Mouse (Mus musculus) midbrain, embryonic 12.5 days (tissue): ENCODE data around the gene Krt24. TPM values are rescaled to one million over a fixed set of nuclear protein-coding genes. Genes with fewer than 3 reads are reported as not detected.

Source experiments
- ATAC-seq: fragments of 200-750 bp; cut with Nextera tagmentation; 2 replicates; pipeline ENCODE4 v1.8.0; 2017; ENCODE audit warnings: low read depth, moderate TSS enrichment, moderate library complexity; ENCODE audit not compliant: low FRiP score
- H3K27ac ChIP-seq: fragments of 300-500 bp; sonication (generic); replicated peaks from 2 replicates; pipeline ENCODE4 v1.5.1; 2016; ENCODE audit warnings: mild to moderate bottlenecking
- H3K27me3 ChIP-seq: fragments of 300-500 bp; sonication (generic); 2 replicates; pipeline ENCODE4 v1.6.1; 2016; ENCODE audit warnings: mild to moderate bottlenecking
- H3K36me3 ChIP-seq: fragments of 300-500 bp; sonication (generic); 2 replicates; pipeline ENCODE4 v1.6.1; 2016
- H3K4me1 ChIP-seq: fragments of 300-500 bp; sonication (generic); 2 replicates; pipeline ENCODE4 v1.6.1; 2016
- H3K4me2 ChIP-seq: fragments of 300-500 bp; sonication (generic); replicated peaks from 2 replicates; pipeline ENCODE4 v1.6.1; 2016; ENCODE audit warnings: mild to moderate bottlenecking, moderate library complexity
- H3K4me3 ChIP-seq: fragments of 300-500 bp; sonication (generic); 2 replicates; pipeline ENCODE4 v1.5.1; 2016; ENCODE audit warnings: mild to moderate bottlenecking
- H3K9ac ChIP-seq: fragments of 300-500 bp; sonication (generic); replicated peaks from 2 replicates; pipeline ENCODE4 v1.6.1; 2016; ENCODE audit warnings: mild to moderate bottlenecking, moderate library complexity
- H3K9me3 ChIP-seq: fragments of 300-500 bp; sonication (generic); 2 replicates; pipeline ENCODE4 v1.6.1; 2016; ENCODE audit warnings: mild to moderate bottlenecking
- WGBS: fragments of 180-500 bp; shearing (Covaris S2); methylation state at CpG from one replicate; pipeline ENCODE4 v1.1.7; 2016; 5-methylcytosine and 5-hydroxymethylcytosine counted together
- polyA plus RNA-seq: library from polyadenylated mRNA; unstranded; fragments of >200 nt; fragmentation: Nextera tagmentation; extraction: Ambion mirVana; gene quantifications from 2 replicates; pipeline ENCODE4 v1.2.1, GENCODE M21; 2016

Gene Krt24
- not detected in 2 replicates for polyA plus RNA-seq

DNA sequence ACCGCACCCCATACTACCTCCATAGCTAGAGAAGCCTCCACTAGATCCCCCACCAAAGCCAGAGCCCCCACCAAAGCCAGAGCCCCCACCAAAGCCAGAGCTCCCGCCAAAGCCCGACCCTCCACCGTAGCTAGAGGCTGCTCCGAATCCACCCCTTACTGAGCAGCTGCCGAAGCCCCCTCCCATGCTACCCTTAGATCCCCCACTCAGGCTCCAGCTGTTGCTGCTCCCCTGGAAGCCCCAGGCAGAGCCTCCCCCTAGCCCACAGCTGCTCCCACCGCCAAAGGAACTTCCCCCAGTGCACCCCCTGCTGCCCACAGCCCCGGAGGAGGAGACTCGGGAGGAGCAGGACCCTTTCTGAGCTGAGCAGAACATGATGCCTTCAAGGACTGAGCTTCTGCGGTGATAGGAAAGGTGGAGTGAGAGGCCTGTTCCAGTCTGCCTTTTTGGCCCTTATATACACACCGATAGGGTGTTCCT, at the start of gene Krt24:
Gene Krt24, minus strand, starts transcription at position 430 of the 480 bp plus-strand sequence.
- 45% methylated on average over 11 of the region's 11 CpGs for WGBS
- ATAC-seq = no peak
- Histone ChIP-seq H3K4me1 (no peaks in the 10 kb centered on the region), H3K4me2 (no peak within 1 kb of the TSS), H3K36me3 (no peaks in the 10 kb centered on the region), H3K9me3 (no peaks in the 10 kb centered on the region), H3K27me3 (no peaks in the 10 kb centered on the region), H3K4me3 (no peak within 1 kb of the TSS), H3K9ac (no peak within 1 kb of the TSS), H3K27ac (no peak within 1 kb of the TSS)

- no peak overlapping the region for H3K9ac ChIP-seq
- H3K4me3 ChIP-seq = no peak overlapping the region
- H3K9me3 ChIP-seq = no peaks in the 10 kb centered on the region
- WGBS = 62% methylated on average over 13 of the region's 13 CpGs
- H3K36me3 ChIP-seq = no peaks in the 10 kb centered on the region
- ATAC-seq = no peak
- H3K27ac ChIP-seq = no peak overlapping the region
- H3K27me3 ChIP-seq = no peaks in the 10 kb centered on the region
- no peak overlapping the region for H3K4me2 ChIP-seq
- H3K4me1 ChIP-seq = 0 out of 2 replicates have a peak, but pooled peaks cover 2% of the 10 kb centered on the region
Observed at GRCm38 (mm10) chr11:99333426-99333825, 48.4 kb upstream of the Krt24 start.

- no peaks in the 10 kb centered on the region for H3K27me3 ChIP-seq
- H3K27ac ChIP-seq = no peak overlapping the region
- H3K4me2 ChIP-seq = no peak overlapping the region
- H3K4me1 ChIP-seq = 0 out of 2 replicates have a peak, but pooled peaks cover 2% of the 10 kb centered on the region
- 76% methylated on average over 2 of the region's 2 CpGs for WGBS
- no peak for ATAC-seq
- no peaks in the 10 kb centered on the region for H3K36me3 ChIP-seq
- no peak overlapping the region for H3K4me3 ChIP-seq
- no peak overlapping the region for H3K9ac ChIP-seq
- no peaks in the 10 kb centered on the region for H3K9me3 ChIP-seq
Observed at GRCm38 (mm10) chr11:99329655-99330054, 44.6 kb upstream of the Krt24 start.

DNA sequence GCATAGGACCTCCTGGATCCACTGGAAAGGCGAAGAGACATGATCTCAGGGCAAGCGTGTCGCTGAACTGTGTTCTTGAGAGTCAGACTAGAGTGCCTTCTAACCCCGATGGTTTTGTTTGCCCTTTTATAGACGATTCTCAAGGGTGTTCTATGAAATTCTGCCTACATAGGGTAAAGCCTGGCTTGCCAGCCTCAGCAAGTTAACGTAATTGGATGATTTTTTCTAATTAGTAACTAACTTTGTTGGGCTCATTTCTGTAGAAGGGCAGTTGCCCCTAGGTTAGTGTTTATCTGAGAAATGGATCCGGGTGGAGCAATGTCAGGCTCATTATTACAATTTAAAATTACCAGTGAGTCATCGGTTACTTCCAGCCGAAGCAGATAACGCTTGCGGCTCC, 37.8 kb upstream of the Krt24 start, which contains the start of gene Krt25:
Gene Krt25, minus strand, starts transcription at position 101 of the 400 bp plus-strand sequence.
- no peak within 1 kb of the TSS for H3K27ac ChIP-seq
- no peak for ATAC-seq
- H3K9me3 ChIP-seq = no peaks in the 10 kb centered on the region
- 94% methylated on average over 11 of the region's 11 CpGs for WGBS
- H3K9ac ChIP-seq = no peak within 1 kb of the TSS
- H3K36me3 ChIP-seq = no peaks in the 10 kb centered on the region
- no peaks in the 10 kb centered on the region for H3K4me1 ChIP-seq
- no peak within 1 kb of the TSS for H3K4me3 ChIP-seq
- H3K27me3 ChIP-seq = no peaks in the 10 kb centered on the region
- no peak within 1 kb of the TSS for H3K4me2 ChIP-seq

GRCm38 (mm10) chr11:99321094-99321493, 36.0 kb upstream of the Krt24 start:
- Histone ChIP-seq H3K4me3 (no peak overlapping the region), H3K27me3 (no peaks in the 10 kb centered on the region), H3K4me1 (no peaks in the 10 kb centered on the region), H3K9me3 (no peaks in the 10 kb centered on the region), H3K9ac (no peak overlapping the region), H3K4me2 (no peak overlapping the region), H3K27ac (no peak overlapping the region), H3K36me3 (no peaks in the 10 kb centered on the region)
- no peak for ATAC-seq
- 91% methylated on average over 14 of the region's 14 CpGs for WGBS

DNA sequence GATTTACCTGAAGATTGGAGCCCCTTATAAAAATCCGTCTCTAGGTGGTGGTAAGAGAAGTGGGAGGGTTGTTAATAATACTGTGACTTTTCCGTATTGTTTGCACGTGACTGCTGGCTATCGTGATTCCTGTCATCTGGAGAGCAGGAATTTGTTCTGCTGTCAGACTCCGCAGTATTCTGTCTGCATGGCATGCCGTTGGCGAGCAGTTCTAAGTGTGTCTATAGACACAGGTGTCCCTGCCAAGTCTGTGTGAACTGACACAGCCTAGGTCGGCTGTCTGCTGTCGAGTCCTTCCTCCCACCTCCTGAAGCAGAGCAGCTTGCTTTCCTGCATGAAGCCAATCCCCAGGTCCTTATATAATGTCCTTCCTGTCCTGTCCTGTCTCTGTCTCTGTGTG, 34.1 kb upstream of the Krt24 start:
- WGBS = 82% methylated on average over 9 of the region's 9 CpGs

DNA sequence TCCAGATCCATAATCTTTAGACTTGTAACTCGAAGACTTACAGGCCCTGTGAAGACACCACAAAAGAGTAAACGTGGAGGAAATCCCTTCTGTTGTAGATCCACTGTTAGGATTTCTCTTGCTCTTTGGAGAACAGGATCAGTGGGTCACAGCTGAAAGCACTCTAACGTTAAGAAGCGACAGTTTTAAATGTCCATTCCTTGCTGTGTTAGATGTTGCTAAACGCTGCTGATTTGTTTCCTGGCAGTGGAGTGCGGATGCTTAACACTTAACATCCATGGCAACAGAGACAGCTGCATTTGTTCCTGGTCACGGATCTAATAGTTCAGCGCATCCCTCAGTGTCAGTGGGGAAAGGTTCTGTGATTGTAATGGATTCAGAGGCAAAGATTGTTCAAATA, 31.5 kb upstream of the Krt24 start:
- Histone ChIP-seq H3K36me3 (no peaks in the 10 kb centered on the region), H3K27ac (no peak overlapping the region), H3K4me1 (no peaks in the 10 kb centered on the region), H3K4me2 (no peak overlapping the region), H3K9me3 (no peaks in the 10 kb centered on the region), H3K27me3 (no peaks in the 10 kb centered on the region), H3K4me3 (no peak overlapping the region), H3K9ac (no peak overlapping the region)
- whole genome bisulfite sequencing = 48% methylated on average over 8 of the region's 8 CpGs
- no peak for ATAC-seq

More for the DNA sequence above, 34.1 kb upstream of the Krt24 start:
- ATAC-seq = no peak
- H3K9ac ChIP-seq = no peak overlapping the region
- no peak overlapping the region for H3K27ac ChIP-seq
- H3K4me3 ChIP-seq = no peak overlapping the region
- no peak overlapping the region for H3K4me2 ChIP-seq
- no peaks in the 10 kb centered on the region for H3K27me3 ChIP-seq
- H3K4me1 ChIP-seq = no peaks in the 10 kb centered on the region
- H3K9me3 ChIP-seq = no peaks in the 10 kb centered on the region
- no peaks in the 10 kb centered on the region for H3K36me3 ChIP-seq

GRCm38 (mm10) chr11:99314594-99314993, 29.5 kb upstream of the Krt24 start:
- Histone ChIP-seq H3K9ac (no peak overlapping the region), H3K4me1 (no peaks in the 10 kb centered on the region), H3K9me3 (no peaks in the 10 kb centered on the region), H3K27ac (no peak overlapping the region), H3K4me2 (no peak overlapping the region), H3K4me3 (no peak overlapping the region), H3K36me3 (no peaks in the 10 kb centered on the region), H3K27me3 (no peaks in the 10 kb centered on the region)
- 90% methylated on average over 2 of the region's 2 CpGs for WGBS
- no peak for ATAC-seq

- H3K4me1 ChIP-seq = no peaks in the 10 kb centered on the region
- H3K36me3 ChIP-seq = no peaks in the 10 kb centered on the region
- H3K9me3 ChIP-seq = no peaks in the 10 kb centered on the region
- H3K27ac ChIP-seq = no peak overlapping the region
- 93% methylated on average over 1 of the region's 1 CpGs for WGBS
- H3K4me3 ChIP-seq = no peak overlapping the region
- no peak overlapping the region for H3K9ac ChIP-seq
- no peaks in the 10 kb centered on the region for H3K27me3 ChIP-seq
- ATAC-seq = no peak
- H3K4me2 ChIP-seq = no peak overlapping the region
Observed at GRCm38 (mm10) chr11:99310882-99311281, 25.8 kb upstream of the Krt24 start.

- H3K9ac ChIP-seq = no peak overlapping the region
- ATAC-seq = no peak
- WGBS = 26% methylated on average over 2 of the region's 2 CpGs
- no peak overlapping the region for H3K27ac ChIP-seq
- H3K4me2 ChIP-seq = no peak overlapping the region
- H3K27me3 ChIP-seq = no peaks in the 10 kb centered on the region
- no peaks in the 10 kb centered on the region for H3K9me3 ChIP-seq
- no peak overlapping the region for H3K4me3 ChIP-seq
- H3K36me3 ChIP-seq = no peaks in the 10 kb centered on the region
- no peaks in the 10 kb centered on the region for H3K4me1 ChIP-seq
Observed at GRCm38 (mm10) chr11:99307579-99307978, 22.5 kb upstream of the Krt24 start.

DNA sequence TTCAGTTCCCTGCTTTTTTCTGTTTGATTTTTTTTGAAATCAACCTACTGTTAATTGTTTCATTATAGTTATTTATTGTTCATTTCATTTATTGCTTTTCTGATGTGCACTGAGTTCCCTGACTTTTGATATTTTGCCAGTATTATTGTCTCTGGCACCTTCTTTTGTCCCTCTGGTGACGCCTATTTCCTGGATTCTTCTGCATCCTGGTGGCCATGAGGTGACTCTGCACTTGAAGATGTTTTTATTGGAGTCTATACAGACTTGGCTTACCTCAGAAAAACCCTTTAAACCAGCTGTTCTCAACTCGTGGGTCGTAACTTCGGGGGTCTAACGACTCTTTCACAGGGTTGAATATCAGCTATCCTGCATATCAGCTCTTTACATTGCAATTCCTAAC, 10.0 kb upstream of the Krt24 start:
- no peak overlapping the region for H3K27ac ChIP-seq
- no peaks in the 10 kb centered on the region for H3K27me3 ChIP-seq
- no peak for ATAC-seq
- 72% methylated on average over 5 of the region's 5 CpGs for WGBS
- no peaks in the 10 kb centered on the region for H3K4me1 ChIP-seq
- H3K36me3 ChIP-seq = no peaks in the 10 kb centered on the region
- H3K4me2 ChIP-seq = no peak overlapping the region
- no peaks in the 10 kb centered on the region for H3K9me3 ChIP-seq
- no peak overlapping the region for H3K9ac ChIP-seq
- H3K4me3 ChIP-seq = no peak overlapping the region

- H3K9ac ChIP-seq = no peak overlapping the region
- no peaks in the 10 kb centered on the region for H3K4me1 ChIP-seq
- WGBS = 58% methylated on average over 5 of the region's 5 CpGs
- no peak for ATAC-seq
- no peaks in the 10 kb centered on the region for H3K9me3 ChIP-seq
- no peak overlapping the region for H3K4me3 ChIP-seq
- H3K36me3 ChIP-seq = no peaks in the 10 kb centered on the region
- H3K27ac ChIP-seq = no peak overlapping the region
- no peak overlapping the region for H3K4me2 ChIP-seq
- H3K27me3 ChIP-seq = no peaks in the 10 kb centered on the region
Observed at GRCm38 (mm10) chr11:99292846-99293245, 7.8 kb upstream of the Krt24 start.

- Histone ChIP-seq H3K9me3 (no peaks in the 10 kb centered on the region), H3K27ac (no peak overlapping the region)
- 73% methylated on average over 5 of the region's 5 CpGs for WGBS
Observed at GRCm38 (mm10) chr11:99284011-99284410, 1.1 kb downstream of the Krt24 start.

More at GRCm38 (mm10) chr11:99284011-99284410, 1.1 kb downstream of the Krt24 start:
- H3K36me3 ChIP-seq = no peaks in the 10 kb centered on the region
- no peak for ATAC-seq
- no peak overlapping the region for H3K9ac ChIP-seq
- no peak overlapping the region for H3K4me3 ChIP-seq
- H3K4me2 ChIP-seq = no peak overlapping the region
- H3K27me3 ChIP-seq = no peaks in the 10 kb centered on the region
- no peaks in the 10 kb centered on the region for H3K4me1 ChIP-seq
